Mouse (Mus musculus) megakaryocyte-erythroid progenitor cell, adult 5-6 weeks (primary cell): ENCODE measurements around the gene Shc3. TPM values are rescaled to one million over a fixed set of nuclear protein-coding genes. Genes with fewer than 3 reads are reported as not detected.

ENCODE experiments used
- ATAC-seq: replicated peaks from 2 replicates; pipeline ENCODE4 v1.8.0; 2016; ENCODE audit warnings: mild to moderate bottlenecking, inconsistent platforms; ENCODE audit not compliant: severe bottlenecking, poor library complexity, low FRiP score, low TSS enrichment
- total RNA-seq, 2 experiments: library from RNA; stranded (forward) in 1 of 2; stranded (reverse) in 1 of 2; fragments of 200-1000, 215-1000 nt in 1 of 2; fragments of >200 nt in 1 of 2; fragmentation: Nextera tagmentation in 1 of 2; gene quantifications; 2 replicates each; pipeline ENCODE4 v1.2.3; 2014 to 2017

Shc3 gene
- not detected in 2 replicates for total RNA-seq (2014; fragmentation: Nextera tagmentation)
- total RNA-seq (2017), result not detected in 2 replicates

DNA sequence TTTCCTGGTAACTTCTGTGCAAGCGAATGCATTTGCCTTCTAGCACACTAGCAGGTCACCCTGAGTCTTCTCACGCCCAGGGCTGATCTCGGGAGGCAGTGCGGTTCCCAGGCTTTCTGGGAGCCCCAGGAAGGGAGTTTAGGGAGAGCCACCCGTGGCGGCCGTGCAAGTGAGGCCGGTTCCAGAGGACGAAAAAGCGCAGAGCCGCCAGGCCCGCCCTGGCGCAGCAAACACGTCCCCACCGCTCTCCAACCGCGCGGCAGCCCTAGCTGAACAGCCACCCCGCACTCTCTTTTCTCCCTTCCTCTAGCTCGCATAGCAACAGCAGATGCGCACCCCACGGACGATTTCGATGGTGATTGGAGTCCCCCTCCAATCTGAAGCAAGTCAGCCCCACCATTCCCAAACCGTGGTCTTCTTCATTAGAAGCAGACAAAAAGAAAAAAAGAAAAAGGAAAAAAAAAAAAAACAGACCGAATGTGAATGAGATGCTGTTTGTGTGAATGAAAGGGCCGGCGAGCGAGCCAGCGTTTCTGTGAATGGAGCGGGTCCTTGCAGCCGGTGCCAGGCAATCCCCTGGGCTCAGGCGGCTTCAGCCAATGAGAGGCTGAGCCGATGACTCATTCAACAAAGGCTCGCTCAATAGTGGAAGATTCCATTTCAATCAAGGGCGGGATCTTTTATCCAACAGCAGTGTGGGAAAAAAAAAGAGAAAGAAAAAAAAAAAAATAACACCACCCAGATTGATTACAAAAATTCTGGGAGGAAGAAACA, at the start of gene Shc3:
Gene Shc3 (minus strand): TSS at position 509 of the 774 bp plus-strand sequence.
- ATAC-seq, result no peak

DNA sequence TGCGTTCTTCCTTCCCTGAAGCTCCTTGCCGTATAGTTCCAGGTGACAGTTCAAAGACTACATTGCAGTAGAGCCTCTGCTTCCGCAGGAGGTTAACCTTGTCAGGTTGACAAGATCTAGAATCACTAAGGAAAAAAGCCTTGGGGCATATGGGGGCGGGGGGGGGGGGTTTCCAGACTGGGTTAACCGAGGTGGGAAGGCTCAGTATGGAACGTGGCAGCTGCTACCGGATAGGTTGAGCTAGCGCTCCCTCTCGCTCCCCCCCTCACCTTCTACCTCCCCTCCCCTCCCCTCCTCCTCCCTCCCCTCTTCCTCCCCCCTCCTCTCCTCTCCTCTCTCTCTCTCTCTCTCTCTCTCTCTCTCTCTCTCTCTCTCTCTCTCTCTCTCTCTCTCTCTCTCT, 49.4 kb upstream of the Shc3 start:
- no peak for ATAC-seq

DNA sequence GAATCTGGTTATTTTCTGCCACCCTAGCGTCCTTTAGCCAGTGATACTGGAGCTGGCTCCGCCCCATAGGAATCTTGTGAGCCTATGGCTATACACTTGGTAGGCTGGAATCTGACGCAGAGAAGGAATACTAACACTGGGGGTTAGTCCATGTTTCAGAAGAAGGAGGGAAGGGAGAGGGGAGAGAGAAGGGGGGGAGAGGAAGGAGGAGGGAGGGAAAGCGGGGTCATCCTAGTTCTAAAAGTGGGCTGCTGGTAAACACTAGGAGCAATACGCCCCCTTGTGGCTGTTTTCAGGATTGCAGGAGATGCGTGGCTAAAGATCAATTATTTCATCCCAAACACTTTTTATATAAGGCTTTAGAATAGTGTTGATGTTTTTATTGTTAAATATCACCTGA, 48.6 kb upstream of the Shc3 start:
- no peak for ATAC-seq

DNA sequence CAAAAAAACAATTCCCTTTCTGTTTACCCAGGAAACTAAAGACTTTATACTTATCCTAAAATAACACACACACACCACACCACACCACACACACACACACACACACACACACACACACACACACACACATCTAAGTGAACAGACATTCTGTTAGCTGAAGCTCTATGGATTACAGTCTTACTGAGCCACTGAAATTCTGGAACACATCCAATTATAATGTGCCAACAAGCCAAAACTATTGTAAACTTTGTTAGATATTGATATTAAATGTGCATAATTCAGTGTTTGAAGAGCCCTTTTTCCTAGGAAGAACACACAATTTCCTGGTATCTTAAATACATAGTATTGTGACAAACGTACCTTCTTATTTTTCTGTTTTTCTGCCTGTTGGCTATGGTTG, 48.1 kb upstream of the Shc3 start:
- no peak for ATAC-seq

DNA sequence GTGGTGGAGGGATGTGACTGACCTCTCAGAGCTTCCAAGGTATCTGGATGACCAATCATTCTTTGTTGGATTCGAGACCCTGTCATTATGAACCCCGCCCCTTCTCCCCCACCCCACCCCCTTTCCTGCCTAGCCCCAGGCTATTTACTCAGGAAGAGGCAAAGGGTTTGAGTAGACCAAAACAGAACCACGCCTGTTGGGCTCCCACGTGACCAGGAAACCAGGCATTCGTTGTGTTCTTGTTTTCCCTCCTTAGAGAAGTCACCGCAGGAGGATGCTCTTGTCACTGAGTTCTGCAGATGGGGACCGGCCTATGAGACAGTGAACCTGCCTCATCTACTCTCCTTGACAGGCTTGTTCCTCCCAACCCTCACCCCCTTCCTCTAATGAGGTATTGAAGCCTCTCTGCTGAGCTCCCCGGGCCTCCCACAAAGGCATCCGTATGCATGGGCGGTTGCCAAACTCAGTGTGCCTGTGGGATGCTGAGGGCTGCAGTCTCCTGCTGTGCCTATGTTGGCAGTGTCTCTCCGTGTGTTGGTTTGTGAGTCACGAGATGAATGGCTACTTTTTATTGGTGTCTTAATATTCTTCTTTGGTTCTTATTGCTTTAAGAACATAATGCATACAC, 47.3 kb upstream of the Shc3 start:
- ATAC-seq, result no peak

DNA sequence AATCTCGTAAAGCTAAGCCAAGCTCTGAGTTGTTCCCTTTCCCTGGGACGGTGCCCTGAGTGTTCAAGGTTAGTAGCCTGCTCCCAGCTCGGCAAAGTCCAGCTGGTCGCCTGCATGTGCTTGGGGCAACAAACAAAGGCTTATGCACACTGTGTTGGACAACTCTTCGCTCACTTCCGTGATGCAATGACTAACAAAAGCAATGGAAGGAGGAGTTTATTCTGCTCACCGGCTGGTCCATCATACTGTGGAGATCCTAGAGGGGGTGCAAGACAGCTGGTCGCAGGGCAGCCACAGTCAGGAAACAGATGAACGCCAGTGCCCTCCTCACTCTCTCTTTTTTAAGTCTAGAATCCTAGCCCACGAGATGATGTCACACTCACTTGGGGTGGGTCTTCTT, 46.6 kb upstream of the Shc3 start:
- no peak for ATAC-seq

DNA sequence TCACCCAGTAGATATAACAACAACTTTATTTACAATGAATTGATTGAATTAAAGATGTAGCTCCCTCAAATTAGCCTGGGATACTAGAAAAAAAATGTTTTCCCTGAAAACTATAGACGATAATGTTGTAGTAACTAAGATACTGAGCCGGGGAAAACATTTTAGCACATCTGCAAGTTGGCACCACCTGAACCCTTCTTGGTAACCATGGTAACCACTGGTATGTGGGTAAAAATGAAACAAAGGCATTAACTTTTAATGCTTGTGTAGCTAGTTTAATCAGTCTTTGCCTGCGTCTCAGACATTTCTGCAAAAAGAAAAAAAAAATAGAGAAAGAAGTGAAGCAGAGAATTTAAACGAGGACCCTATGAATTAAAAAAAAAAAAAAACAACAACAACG, 42.3 kb upstream of the Shc3 start:
- no peak for ATAC-seq

DNA sequence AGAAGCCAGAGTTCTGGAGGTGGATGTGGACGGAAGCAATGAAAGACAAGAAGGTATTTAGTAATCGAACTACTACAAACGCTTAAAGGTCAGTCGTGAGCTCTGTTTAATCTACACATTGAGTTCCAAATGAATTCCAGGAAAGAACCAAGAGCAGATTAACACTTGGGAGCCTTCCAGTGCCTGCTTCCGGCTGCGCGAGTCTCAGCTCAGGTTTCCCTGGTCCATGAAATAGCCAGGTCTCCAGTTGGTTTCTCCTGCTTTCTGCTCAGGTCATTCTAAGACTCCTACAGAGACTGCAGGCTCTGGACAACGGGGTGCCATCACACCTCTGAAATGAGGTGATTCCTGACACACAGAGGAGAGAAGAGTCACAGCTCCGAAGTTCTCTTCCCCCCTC, 41.8 kb upstream of the Shc3 start:
- ATAC-seq, result no peak

DNA sequence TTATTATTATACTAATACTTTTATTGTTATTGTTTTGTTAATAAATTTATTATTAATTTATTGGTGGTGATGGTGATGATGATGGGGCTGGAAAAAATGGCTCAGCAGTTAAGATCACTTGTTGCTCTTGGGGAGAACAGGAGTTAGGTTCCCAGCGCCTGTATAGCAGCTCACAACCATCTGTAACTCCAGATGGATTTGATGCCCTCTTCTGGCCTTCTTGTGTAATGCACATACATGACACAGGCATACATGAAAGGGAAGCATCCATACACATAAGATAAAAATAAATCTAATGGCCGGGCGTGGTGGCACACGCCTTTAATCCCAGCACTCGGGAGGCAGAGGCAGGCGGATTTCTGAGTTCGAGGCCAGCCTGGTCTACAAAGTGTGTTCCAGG, 40.0 kb upstream of the Shc3 start:
- ATAC-seq, result no peak

DNA sequence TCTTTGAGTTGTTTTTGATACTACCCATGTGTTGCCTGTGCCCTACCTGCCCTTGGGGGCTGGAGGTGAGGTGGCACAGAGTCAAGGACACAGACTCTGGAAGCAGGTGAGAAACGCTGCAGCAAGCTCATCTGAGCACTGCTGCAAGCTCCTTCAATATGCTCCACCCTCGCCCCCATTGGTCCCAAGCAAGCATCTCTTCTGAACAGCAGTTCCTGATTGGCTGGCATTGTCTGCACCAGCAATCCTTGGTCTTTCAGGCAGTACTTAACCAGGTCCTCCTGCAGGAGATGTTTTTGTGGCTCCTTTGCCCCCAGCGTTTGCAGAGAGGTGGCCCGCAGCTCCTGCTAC, 34.6 kb upstream of the Shc3 start:
- no peak for ATAC-seq

DNA sequence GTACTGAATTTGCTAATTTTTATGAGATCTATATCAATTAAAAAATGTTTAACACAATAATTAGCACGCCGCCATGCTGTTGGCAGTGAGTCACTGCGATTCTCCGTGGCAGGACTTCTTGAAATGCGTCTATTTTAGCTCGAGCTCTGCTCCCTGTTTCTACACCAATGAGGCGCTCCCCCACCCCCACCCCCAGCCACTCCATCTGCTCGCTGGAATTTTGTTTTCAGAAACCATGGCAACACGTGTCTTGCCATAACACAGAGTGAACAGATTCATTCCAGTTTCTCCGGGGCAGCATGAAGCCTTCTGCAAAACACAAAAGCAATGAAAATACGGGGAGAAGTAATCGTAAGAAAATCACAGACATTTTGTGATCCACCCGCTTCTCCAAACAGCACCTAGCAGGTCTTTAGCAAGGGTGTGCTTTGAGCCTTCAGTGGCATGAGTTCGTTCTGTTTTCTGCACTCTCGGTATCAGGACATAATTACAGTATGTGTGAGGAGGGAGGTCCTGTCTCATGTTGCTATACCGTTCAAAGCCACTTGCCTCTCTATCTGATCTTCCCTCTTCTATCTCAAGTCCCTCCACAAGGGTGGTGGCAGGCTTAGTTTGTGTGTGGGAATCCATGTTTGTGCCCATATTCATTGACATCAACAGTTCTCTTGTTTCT, 34.1 kb upstream of the Shc3 start:
- ATAC-seq, result no peak

DNA sequence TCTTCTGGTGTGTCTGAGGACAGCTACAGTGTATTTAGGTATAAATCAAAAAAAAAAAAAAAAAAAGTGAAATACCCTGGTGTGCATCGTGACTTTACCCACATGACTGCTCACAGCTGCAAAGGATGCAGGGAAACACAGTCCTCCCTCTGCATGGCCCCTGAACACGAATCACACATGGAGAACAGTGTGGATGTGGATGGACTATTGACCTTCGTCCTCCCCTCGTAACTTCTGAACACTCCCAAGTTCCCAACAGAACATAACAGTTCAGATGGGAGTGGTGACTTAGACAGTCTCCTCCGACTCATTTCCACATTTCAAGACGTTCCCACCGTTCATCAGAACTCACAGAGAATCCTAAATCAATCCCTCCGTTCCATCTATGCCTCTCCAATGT, 33.5 kb upstream of the Shc3 start:
- ATAC-seq, result no peak

DNA sequence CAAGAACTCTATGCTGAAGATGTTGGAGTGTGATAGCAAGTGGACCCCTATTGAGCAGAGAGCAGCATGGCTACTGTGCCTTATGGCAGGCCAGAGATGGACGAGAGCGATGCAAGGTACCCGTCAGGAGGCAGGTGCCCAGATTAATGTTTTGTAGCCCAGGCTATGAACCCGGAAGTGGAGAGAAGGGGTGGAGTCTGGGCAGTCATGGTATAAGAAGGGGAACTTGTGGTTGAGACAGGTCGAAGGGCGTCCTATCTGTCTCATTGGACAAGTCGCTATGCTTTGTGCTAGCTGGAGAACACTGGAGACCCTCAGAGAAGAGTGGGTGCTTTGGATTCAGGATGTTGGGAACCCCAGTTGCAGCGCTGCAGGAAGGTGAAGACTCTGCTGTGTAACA, 30.9 kb upstream of the Shc3 start:
- no peak for ATAC-seq

DNA sequence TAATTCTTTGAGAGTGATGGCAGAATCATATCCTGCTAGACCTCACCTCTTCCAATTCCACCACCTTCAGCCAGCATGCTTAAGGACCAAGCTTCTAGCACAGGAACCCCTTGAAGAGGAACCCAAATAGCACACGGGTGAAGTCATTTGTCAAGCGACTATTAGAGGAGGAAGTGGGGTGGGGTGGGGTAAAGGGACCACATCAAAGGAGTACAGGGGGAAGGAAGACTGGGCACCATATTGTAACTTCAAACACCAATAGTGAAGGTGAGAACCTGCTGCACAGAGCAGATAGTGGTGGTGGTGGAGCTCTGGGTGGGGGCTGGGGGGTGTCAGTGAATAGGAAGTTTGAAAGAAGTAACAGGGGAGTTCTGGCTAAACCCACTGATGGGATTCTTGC, 28.8 kb upstream of the Shc3 start:
- no peak for ATAC-seq

DNA sequence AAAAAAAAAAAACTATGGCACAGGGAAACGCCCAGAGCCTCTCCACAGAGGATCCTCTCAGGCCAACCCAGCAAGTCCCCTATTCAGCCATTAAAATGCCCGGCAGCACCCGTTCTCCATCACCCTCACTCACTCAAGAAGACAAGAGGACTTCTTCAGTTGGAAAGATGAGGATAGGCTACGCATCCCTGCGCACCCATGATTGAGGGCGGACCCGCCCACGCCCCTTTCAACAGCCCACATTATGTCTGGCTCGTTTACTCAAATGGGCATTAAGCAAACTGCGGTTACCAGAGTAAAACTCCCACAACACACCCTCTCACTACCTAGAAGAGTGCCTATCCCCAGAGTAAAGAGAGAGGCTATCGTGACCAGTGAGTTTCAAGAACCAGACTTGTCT, 26.2 kb upstream of the Shc3 start:
- no peak for ATAC-seq

DNA sequence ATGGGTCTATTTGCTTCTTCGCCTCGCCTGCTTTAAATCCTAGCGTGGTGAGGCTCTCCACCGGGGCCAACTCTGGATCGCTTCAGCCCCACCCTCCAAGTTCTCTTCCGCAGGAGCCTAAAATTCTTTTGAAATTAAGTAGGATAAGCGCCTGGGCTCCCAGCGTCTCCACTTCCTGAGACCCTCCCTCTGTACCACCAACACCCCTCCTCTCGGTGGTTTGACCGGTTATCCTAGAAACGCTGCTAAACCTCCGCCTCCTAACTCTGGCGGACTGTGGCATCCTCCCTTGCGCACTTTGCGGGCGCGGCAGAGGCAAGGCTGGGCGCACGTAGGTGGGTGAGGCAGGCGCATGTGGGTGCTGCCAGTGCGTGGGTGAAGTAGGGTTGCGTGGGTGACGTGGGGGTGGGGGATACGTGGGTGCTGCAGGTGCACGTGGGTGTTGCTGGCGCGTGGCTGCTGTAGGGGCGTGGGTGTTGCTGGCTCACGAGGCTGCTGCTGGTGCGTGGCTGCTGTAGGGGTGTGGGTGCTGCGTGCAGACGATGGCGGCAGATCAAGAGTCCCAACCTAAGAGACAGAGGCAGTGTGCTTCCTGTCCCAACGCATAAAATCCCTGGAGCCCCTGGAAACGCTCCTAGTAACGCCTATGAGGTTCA, 25.6 kb upstream of the Shc3 start:
- ATAC-seq, result no peak

DNA sequence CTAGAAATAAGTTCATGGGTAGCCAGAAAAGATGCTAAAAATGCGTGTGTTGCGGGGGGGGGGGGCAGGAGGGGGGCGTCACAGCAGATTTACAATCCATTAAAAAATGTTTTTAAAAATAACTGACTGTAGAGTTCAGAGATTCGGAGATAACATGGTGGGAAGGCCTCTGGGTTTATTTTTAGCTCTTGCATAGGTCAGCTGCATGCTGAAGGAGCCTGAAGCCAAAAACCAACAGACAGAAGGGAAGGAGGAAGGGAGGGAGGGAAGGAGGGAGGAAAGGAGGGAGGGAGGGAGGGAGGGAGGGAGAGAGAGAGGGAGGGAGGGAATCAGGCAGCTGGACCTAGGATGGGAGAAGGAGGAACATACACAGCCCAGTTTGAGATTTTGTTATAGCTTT, 18.8 kb upstream of the Shc3 start:
- ATAC-seq, result no peak

DNA sequence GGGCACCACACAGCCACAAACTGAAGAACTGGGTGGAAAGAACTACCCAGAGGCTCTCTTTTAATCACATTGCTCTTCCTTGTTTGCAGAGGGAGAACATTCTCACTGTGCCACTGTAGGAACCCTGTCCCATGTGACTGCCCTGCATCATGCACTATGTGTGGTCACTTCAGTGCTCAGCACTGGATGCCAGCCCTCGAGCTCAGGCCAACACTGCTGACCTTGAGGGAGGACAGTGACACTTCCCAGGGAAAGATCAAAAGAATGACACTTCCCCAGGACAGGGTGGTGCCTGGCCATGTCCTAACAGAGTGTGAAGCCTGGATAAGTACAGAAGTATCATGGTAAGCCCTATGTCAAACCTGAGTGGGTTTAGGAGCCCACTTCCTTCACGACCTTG, 13.0 kb upstream of the Shc3 start:
- ATAC-seq, result no peak

DNA sequence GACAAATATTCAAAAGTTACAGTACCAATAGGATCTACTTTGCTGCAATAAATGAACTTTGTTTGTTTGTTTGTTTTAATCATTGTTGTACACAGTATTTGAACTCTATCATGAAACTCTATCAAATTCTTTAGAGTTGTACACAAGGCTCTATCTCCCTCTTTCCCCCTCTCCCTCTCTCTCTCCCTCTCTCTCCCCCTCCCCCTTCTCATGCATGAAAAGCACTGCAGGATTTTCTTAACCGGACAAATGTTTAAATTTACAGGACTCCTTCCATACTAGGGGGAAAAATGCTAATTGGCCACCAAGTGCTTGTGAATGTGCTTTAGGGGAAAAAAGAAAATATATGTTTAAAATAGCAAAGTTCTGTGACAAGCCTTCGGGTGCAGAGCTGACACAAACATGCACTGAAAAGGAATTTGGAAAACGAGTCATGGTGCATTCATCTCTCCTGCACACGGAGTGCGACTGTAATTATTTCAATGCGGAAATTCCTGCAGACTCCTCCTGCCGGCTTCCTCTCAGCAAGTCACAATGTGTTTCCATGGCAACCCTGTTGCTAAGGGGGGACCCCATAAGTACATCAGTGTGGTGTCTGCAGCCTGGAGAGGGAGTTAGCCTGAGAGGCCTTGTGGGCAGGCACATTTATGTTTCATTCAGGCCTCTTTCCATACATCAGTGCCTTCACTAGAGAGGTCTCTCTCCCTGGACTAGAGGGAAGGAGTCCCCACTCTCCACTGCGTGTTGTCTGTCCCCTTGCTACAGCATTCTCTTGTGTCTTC, 11.2 kb upstream of the Shc3 start:
- ATAC-seq, result no peak

DNA sequence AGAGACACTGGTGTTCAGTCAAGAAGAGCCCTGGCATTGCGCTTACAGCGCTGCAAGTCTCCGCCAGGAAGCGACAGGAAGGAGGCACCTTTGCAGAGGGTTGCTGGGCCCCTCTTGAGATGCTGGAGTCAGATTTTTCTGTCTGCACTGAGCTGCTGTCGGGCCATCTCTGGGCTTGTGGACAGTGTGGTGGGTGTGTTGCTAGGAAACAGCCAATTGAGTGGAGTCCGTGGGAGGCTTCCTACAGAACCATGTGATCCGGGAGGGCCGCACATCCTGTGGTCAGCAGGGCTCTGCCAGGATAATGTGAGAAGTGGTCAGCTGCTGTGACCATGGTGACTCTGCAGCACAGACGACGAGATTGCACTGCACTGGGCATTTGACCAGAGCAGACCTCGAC, 4.6 kb upstream of the Shc3 start:
- no peak for ATAC-seq
